Mouse (Mus musculus) forebrain, postnatal 0 days (tissue): ENCODE measurements around the gene Bco1. TPM values are rescaled to one million over a fixed set of nuclear protein-coding genes. Genes with fewer than 3 reads are reported as not detected.
A peak's percentile ranks its signal among the peaks of the same experiment; 100 is the strongest.

ENCODE experiments used
- ATAC-seq: fragments of 200-750 bp; cut with Nextera tagmentation; 2 replicates; pipeline ENCODE4 v1.8.0; 2017; ENCODE audit warnings: mild to moderate bottlenecking, moderate library complexity
- DNase-seq: peaks from one replicate; pipeline ENCODE4 v3.0.0-alpha.2; 2015
- H3K27ac ChIP-seq: fragments of 300-500 bp; sonication (generic); 2 replicates; pipeline ENCODE4 v1.5.1; 2014; ENCODE audit warnings: low read depth, mild to moderate bottlenecking, antibody characterized with exemption, low read length, moderate library complexity, mixed read lengths
- H3K27me3 ChIP-seq: fragments of 300-500 bp; sonication (generic); 2 replicates; pipeline ENCODE4 v1.6.1; 2014; ENCODE audit warnings: mild to moderate bottlenecking, low read length, mixed read lengths; ENCODE audit not compliant: insufficient read depth
- H3K36me3 ChIP-seq: fragments of 300-500 bp; sonication (generic); 2 replicates; pipeline ENCODE4 v1.6.1; 2014; ENCODE audit warnings: mild to moderate bottlenecking, moderate library complexity; ENCODE audit not compliant: insufficient read depth
- H3K4me1 ChIP-seq: fragments of 300-500 bp; sonication (generic); 2 replicates; pipeline ENCODE4 v1.6.1; 2014; ENCODE audit warnings: antibody characterized with exemption; ENCODE audit not compliant: insufficient read depth
- H3K4me2 ChIP-seq: fragments of 300-500 bp; sonication (generic); 2 replicates; pipeline ENCODE4 v1.6.1; 2014; ENCODE audit warnings: low read depth, mild to moderate bottlenecking, moderate library complexity
- H3K4me3 ChIP-seq: fragments of 300-500 bp; sonication (generic); 2 replicates; pipeline ENCODE4 v1.5.1; 2014; ENCODE audit warnings: low read depth, low read length, mixed read lengths
- H3K9ac ChIP-seq: fragments of 300-500 bp; sonication (generic); 2 replicates; pipeline ENCODE4 v1.6.1; 2014; ENCODE audit warnings: mild to moderate bottlenecking
- H3K9me3 ChIP-seq: fragments of 300-500 bp; sonication (generic); 2 replicates; pipeline ENCODE4 v1.6.1; 2016; ENCODE audit warnings: low read length
- CTCF ChIP-seq: sonication (generic); IDR thresholded peaks from 2 replicates; pipeline ENCODE4 v1.5.1; 2016; ENCODE audit warnings: antibody characterized with exemption, control low read depth, low read depth
- WGBS: fragments of 180-500 bp; shearing (Covaris S2); extraction: QIAGEN DNeasy Blood & Tissue Kit; methylation state at CpG from one replicate; pipeline ENCODE4 v1.1.7; 2014; 5-methylcytosine and 5-hydroxymethylcytosine counted together
- polyA plus RNA-seq: library from polyadenylated mRNA; unstranded; fragments of >200 nt; fragmentation: Nextera tagmentation; extraction: Ambion mirVana; gene quantifications from 2 replicates; pipeline ENCODE4 v1.2.1, GENCODE M21; 2015
- total RNA-seq: library from RNA; depleted of rRNA; stranded (reverse); fragments of >200 nt; gene quantifications from 2 replicates; pipeline ENCODE4 v1.2.3, GENCODE M21; 2014

Bco1 gene
- total and polyA plus RNA-seq, 2 experiments from 2014 or later = 0.31 TPM; not detected in 1

DNA sequence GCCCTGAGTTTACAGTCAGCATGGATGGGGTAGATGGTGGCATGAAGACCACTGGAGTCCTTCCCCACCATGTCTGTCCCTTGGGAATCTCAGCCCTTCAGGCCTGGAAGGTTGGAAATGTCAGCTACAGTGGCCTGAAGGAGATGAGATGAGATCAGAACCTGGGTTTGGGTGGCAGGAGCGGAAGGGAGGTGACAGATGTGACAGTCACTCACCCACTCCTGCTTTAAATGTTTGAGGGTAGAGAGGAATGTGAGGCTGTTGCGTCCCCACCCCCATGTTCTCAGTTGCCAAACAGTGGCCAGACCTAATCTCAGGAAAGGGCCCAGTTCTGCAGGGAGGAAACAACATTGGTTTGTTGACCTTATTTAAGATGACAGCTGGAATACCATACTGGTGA, 41.1 kb downstream of the Bco1 start:
- no peaks in the 10 kb centered on the region for H3K36me3 ChIP-seq
- TF ChIP-seq CTCF = no peak
- no peak overlapping the region for H3K4me3 ChIP-seq
- 72% methylated on average over 2 of the region's 2 CpGs for WGBS
- no peaks in the 10 kb centered on the region for H3K4me1 ChIP-seq
- DNase-seq = no peak
- H3K27me3 ChIP-seq = no peaks in the 10 kb centered on the region
- H3K27ac ChIP-seq = no peak overlapping the region
- no peaks in the 10 kb centered on the region for H3K9me3 ChIP-seq
- H3K9ac ChIP-seq = no peak overlapping the region
- ATAC-seq = no peak
- no peak overlapping the region for H3K4me2 ChIP-seq

DNA sequence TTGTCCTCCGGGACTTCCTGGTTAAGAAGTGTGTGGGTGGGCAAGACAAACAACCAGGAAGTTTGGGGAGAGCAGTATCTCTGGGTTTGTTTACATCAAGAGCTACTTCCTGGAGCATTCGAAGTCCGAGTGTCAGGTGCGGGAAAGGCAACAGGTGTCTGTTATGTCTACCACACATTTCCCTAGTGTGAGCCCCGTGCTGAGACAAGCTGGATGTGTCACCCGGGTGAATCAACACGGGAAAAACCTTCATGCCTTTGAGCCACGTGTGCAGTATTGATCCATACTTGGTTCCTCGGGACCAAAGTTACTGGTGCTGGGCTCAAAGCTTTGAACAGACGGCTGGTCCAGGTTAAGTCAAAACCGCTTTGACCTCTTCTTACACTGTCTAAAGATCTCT, 41.7 kb downstream of the Bco1 start:
- no peak for DNase-seq
- H3K9me3 ChIP-seq = no peaks in the 10 kb centered on the region
- no peaks in the 10 kb centered on the region; the same call in 1 of the 2 replicates for H3K27me3 ChIP-seq
- WGBS = 72% methylated on average over 11 of the region's 11 CpGs
- H3K36me3 ChIP-seq = no peaks in the 10 kb centered on the region
- no peak overlapping the region for H3K4me2 ChIP-seq
- H3K4me3 ChIP-seq = no peak overlapping the region
- ATAC-seq = no peak
- TF ChIP-seq CTCF = no peak
- H3K4me1 ChIP-seq = no peaks in the 10 kb centered on the region
- H3K9ac ChIP-seq = no peak overlapping the region
- H3K27ac ChIP-seq = no peak overlapping the region

DNA sequence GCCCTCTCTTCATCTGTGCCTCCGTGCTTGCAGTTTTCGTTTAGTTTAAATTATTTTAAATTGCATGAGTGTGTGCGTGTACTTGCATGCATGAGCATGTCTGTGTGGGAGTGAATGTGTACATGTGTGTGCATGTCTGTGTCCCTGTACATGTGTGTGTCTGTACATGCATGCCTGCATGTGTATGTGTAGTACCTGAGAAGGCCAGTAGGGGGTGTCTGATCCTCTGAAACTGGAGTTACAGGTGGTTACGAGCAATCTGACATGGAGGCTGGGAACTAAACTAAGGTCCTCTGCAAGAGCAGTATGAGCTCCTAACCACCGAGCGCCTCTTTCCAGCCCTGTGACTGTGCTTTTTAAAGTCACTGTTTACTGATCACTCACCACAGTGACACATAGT, 52.9 kb downstream of the Bco1 start:
- Histone ChIP-seq H3K4me3 (no peak overlapping the region), H3K4me2 (no peak overlapping the region), H3K27me3 (no peaks in the 10 kb centered on the region), H3K9ac (no peak overlapping the region), H3K36me3 (no peaks in the 10 kb centered on the region), H3K9me3 (no peaks in the 10 kb centered on the region), H3K27ac (no peak overlapping the region), H3K4me1 (no peaks in the 10 kb centered on the region)
- WGBS = 93% methylated on average over 6 of the region's 6 CpGs
- TF ChIP-seq CTCF = peak; percentile 35; the same call in 1 of the 2 replicates
- DNase-seq (no peak), ATAC-seq (no peak)

DNA sequence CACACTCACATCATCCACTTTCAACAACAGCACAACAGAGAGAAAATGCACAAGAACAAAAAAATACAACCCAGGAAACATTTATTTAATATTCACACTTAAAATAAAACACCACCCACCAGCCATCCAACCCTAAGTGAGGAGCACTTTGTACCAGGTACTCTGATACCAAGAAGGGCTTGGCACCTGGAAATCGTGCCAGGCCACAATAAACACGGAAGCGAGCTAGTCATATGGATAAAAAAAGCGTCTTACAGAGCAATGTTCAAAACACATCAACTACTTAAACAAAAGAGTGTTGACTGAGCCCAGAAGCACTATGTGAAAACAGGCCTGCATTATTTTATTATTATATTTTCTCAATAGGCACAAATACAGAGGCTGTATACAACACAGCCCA, 60.5 kb downstream of the Bco1 start:
- 90% methylated on average over 4 of the region's 4 CpGs for WGBS
- Histone ChIP-seq H3K4me2 (no peak overlapping the region), H3K27ac (no peak overlapping the region), H3K9me3 (no peaks in the 10 kb centered on the region), H3K36me3 (no peaks in the 10 kb centered on the region), H3K4me3 (no peak overlapping the region), H3K9ac (no peak overlapping the region), H3K27me3 (no peaks in the 10 kb centered on the region; the same call in 1 of the 2 replicates), H3K4me1 (peaks cover 21% of the 10 kb centered on the region)
- no peak for DNase-seq
- TF ChIP-seq CTCF = no peak
- ATAC-seq = no peak

DNA sequence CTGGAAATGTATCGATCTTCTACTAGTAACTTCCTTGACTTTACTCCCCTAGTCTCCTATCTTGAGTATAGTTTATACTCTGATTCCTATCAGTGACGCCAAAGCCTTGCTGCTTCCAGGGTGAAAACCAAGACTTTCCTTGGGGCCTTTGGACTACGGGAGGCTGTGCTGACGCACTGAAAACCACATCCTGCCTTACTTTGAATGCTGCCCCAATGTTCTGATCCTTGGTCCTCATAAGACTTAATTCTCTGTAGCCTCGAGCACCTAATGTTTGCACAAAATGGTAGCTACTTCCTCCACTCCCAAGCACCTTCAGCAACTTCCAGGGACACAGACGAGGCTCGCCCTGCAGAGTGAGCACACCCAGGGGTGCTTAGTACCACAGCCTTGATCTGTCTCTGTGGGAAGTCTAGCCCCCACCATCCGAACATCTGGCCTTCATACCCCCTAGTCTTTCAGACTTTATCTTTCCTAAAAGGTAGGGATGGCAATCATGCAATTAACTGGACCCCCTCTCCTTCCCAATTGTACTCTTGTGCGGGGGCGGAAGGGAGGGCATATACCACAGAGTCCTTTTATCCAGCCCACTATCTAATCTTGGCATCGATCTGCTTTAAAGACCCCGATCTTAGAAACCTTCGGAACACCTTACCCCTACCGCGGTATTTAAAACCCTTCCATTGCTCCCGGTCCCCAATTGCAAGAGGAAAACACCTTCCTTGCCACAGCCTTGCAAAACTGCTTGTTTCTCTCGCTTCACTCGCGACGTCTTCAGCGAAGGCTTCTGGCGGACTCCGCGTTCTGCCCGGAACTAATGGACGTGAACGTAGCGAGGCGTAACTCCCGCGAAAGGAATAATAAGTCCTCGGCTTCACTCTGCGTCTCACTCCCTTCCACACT, 61.5 kb downstream of the Bco1 start:
- no peak; the same call in 1 of the 2 replicates for ATAC-seq
- Histone ChIP-seq H3K4me2 (peak overlapping the region; percentile 89), H3K27ac (peak overlapping the region; percentile 83), H3K4me3 (peak overlapping the region; percentile 85), H3K36me3 (no peaks in the 10 kb centered on the region), H3K9me3 (no peaks in the 10 kb centered on the region), H3K27me3 (no peaks in the 10 kb centered on the region; the same call in 1 of the 2 replicates), H3K4me1 (peaks cover 21% of the 10 kb centered on the region), H3K9ac (peak overlapping the region; percentile 85)
- no peak for DNase-seq
- TF ChIP-seq CTCF = no peak
- WGBS = 12% methylated on average over 33 of the region's 33 CpGs

DNA sequence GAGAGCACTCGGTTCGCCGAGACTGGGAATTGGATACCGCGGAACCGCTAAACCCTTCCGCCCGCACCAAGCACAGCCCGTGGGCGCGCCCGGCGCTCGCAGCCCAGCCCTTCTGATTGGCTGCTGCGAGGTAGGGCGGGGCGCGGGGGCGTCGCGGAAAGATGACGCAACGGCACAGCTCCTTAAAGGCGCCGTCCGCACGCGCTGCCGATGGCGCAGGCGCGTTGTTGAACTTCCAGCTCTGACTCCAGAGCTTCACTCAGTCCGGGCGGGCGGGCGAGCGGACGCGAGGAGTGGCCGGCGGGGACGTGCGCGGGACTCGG, 62.1 kb downstream of the Bco1 start:
- H3K36me3 ChIP-seq = no peaks in the 10 kb centered on the region
- TF ChIP-seq CTCF = no peak
- no peaks in the 10 kb centered on the region; the same call in 1 of the 2 replicates for H3K27me3 ChIP-seq
- peak overlapping the region; percentile 83 for H3K27ac ChIP-seq
- H3K9me3 ChIP-seq = no peaks in the 10 kb centered on the region
- peak; percentile 98 for ATAC-seq
- peak; percentile 98 for DNase-seq
- H3K9ac ChIP-seq = peak overlapping the region; percentile 85
- WGBS = under 1% methylated on average over 45 of the region's 45 CpGs
- peak overlapping the region; percentile 89 for H3K4me2 ChIP-seq
- H3K4me3 ChIP-seq = peak overlapping the region; percentile 85
- H3K4me1 ChIP-seq = peaks cover 21% of the 10 kb centered on the region

DNA sequence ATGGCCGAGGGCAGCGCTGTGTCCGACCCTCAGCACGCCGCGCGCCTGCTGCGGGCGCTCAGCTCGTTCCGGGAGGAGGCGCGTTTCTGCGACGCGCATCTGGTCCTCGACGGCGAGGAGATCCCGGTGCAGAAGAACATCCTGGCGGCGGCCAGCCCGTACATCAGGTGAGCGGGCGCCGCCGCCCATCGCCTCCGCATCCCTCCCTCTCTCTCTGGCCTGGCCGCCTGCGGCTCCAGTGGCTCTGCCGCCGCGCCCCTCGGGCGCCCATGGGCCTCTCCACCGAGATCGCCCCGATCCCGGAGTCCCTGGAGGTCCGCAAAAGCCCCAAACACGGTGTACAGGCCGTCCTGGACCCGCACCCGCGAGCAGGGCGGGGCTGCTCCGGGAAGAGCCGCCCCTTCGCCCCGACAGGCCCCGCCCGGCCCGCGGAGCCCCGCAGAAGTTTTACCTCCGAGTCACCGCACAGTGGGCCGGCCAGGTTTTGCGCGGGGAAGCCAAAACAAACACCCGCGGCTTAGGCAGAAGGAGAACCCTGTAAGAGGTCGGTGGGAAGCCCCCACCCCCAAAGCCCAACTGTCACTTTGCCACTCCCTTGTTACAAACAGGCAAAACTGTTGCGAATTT, 62.6 kb downstream of the Bco1 start, which contains the start of gene Gan:
Gan (plus strand) TSS at position 1 of the 627 bp plus-strand sequence.
- Histone ChIP-seq H3K4me1 (peaks cover 21% of the 10 kb centered on the region), H3K36me3 (no peaks in the 10 kb centered on the region), H3K4me3 (peak within 1 kb of the TSS; percentile 85), H3K27me3 (no peaks in the 10 kb centered on the region; the same call in 1 of the 2 replicates), H3K9ac (peak within 1 kb of the TSS; percentile 85), H3K9me3 (no peaks in the 10 kb centered on the region), H3K4me2 (peak within 1 kb of the TSS; percentile 89), H3K27ac (peak within 1 kb of the TSS; percentile 83)
- under 1% methylated on average over 55 of the region's 65 CpGs for WGBS
- ATAC-seq (peak; percentile 62), DNase-seq (peak; percentile 16)
- 0 out of 2 replicates have a peak, but pooled peaks have one; percentile 14 for TF ChIP-seq CTCF
